Mouse (Mus musculus) liver, adult 2 months (tissue): ENCODE measurements around the gene Chia1. TPM values are rescaled to one million over a fixed set of nuclear protein-coding genes. Genes with fewer than 3 reads are reported as not detected.
"Not testable (repeated sequence)": the region's sequence is repeated elsewhere in the genome, so short reads cannot be mapped to it uniquely, and the experiment has no call there.

Source experiments
- DNase-seq: peaks from one replicate; pipeline ENCODE4 v3.0.0-alpha.2; 2011; ENCODE audit warnings: low read depth, low spot score; ENCODE audit errors: extremely low read depth
- H3K27ac ChIP-seq: fragments of 200-500 bp; replicated peaks from 2 replicates; pipeline ENCODE4 v1.5.1; 2012; ENCODE audit warnings: low read depth, mild to moderate bottlenecking, control low read depth, inconsistent platforms, low read length; ENCODE audit not compliant: insufficient read depth
- H3K27me3 ChIP-seq: fragments of 200-500 bp; 2 replicates; pipeline ENCODE4 v1.6.1; 2012; ENCODE audit warnings: mild to moderate bottlenecking, moderate library complexity, low read length, inconsistent platforms; ENCODE audit not compliant: control insufficient read depth, insufficient read depth
- H3K36me3 ChIP-seq: fragments of 200-500 bp; 2 replicates; pipeline ENCODE4 v1.6.1; 2012; ENCODE audit warnings: low read length, inconsistent platforms; ENCODE audit not compliant: control insufficient read depth, insufficient read depth
- H3K4me1 ChIP-seq: fragments of 200-500 bp; 2 replicates; pipeline ENCODE4 v1.6.1; 2011; ENCODE audit warnings: low read length; ENCODE audit not compliant: control insufficient read depth, insufficient read depth
- H3K4me3 ChIP-seq: fragments of 200-500 bp; 2 replicates; pipeline ENCODE4 v1.5.1; 2011; ENCODE audit warnings: low read depth, mild to moderate bottlenecking, control low read depth, low read length, moderate library complexity; ENCODE audit not compliant: insufficient read depth
- H3K79me2 ChIP-seq: fragments of 200-500 bp; 2 replicates; pipeline ENCODE4 v1.6.1; 2012; ENCODE audit warnings: inconsistent platforms, mild to moderate bottlenecking, low read length, moderate library complexity; ENCODE audit not compliant: control insufficient read depth, insufficient read depth
- H3K9ac ChIP-seq: fragments of 200-500 bp; 2 replicates; pipeline ENCODE4 v1.6.1; 2012; ENCODE audit warnings: low read depth, mild to moderate bottlenecking, control low read depth, inconsistent platforms, low read length
- CTCF ChIP-seq: fragments of 200-500 bp; IDR thresholded peaks from 2 replicates; pipeline ENCODE4 v1.5.1; 2011; ENCODE audit warnings: low read depth, low read length, control low read depth
- POLR2A ChIP-seq: fragments of 200-500 bp; IDR thresholded peaks from 2 replicates; pipeline ENCODE4 v1.6.1; 2011; ENCODE audit warnings: low read length, control low read depth; ENCODE audit not compliant: insufficient read depth; ENCODE audit errors: extremely low read depth
- WGBS: fragments of 180-500 bp; shearing (Covaris S2); methylation state at CpG from one replicate; pipeline ENCODE4 v1.1.7; 2018; 5-methylcytosine and 5-hydroxymethylcytosine counted together
- polyA plus RNA-seq: library from polyadenylated mRNA; depleted of rRNA; stranded (reverse); fragments of >200 nt; gene quantifications from 2 replicates; pipeline ENCODE4 v1.2.3, GENCODE M21; 2012
- total RNA-seq: library from RNA; depleted of rRNA; stranded (reverse); fragments of >200 nt; gene quantifications from 2 replicates; pipeline ENCODE4 v1.2.3, GENCODE M21; 2014

The Chia1 gene
- total and polyA plus RNA-seq, 2 experiments: not detected

GRCm38 (mm10) chr3:106131690-106132089 lies 18.7 kb downstream of the Chia1 start:
- H3K36me3 ChIP-seq: no peaks in the 10 kb centered on the region
- no peaks in the 10 kb centered on the region for H3K79me2 ChIP-seq
- no peak overlapping the region for H3K27ac ChIP-seq
- TF ChIP-seq CTCF (no peak), POLR2A (no peak)
- WGBS: 69% methylated on average over 5 of the region's 5 CpGs
- no peak for DNase-seq
- H3K4me3 ChIP-seq: no peak overlapping the region
- no peak overlapping the region for H3K9ac ChIP-seq
- H3K27me3 ChIP-seq: no peaks in the 10 kb centered on the region
- no peaks in the 10 kb centered on the region for H3K4me1 ChIP-seq

GRCm38 (mm10) chr3:106144081-106144480 lies 31.1 kb downstream of the Chia1 start:
- Histone ChIP-seq H3K79me2 (no peaks in the 10 kb centered on the region), H3K36me3 (no peaks in the 10 kb centered on the region), H3K27me3 (no peaks in the 10 kb centered on the region), H3K27ac (no peak overlapping the region), H3K9ac (no peak overlapping the region), H3K4me1 (no peaks in the 10 kb centered on the region), H3K4me3 (no peak overlapping the region)
- WGBS: 87% methylated on average over 10 of the region's 10 CpGs
- no peak for TF ChIP-seq CTCF
- no peak for TF ChIP-seq POLR2A
- no peak for DNase-seq

GRCm38 (mm10) chr3:106154413-106154812 lies 41.4 kb downstream of the Chia1 start:
- H3K27ac ChIP-seq: no peak overlapping the region
- no peaks in the 10 kb centered on the region for H3K4me1 ChIP-seq
- 79% methylated on average over 2 of the region's 2 CpGs for WGBS

GRCm38 (mm10) chr3:106167464-106167863 lies 54.4 kb downstream of the Chia1 start, which contains the start of gene Chil3:
Chil3 (minus strand) TSS chr3:106167564.
- WGBS: 75% methylated on average over 3 of the region's 3 CpGs
- DNase-seq: no peak
- no peak for TF ChIP-seq CTCF
- TF ChIP-seq POLR2A: no peak

More at GRCm38 (mm10) chr3:106154413-106154812, 41.4 kb downstream of the Chia1 start:
- TF ChIP-seq CTCF: no peak
- no peak for TF ChIP-seq POLR2A
- Histone ChIP-seq H3K36me3 (no peaks in the 10 kb centered on the region), H3K27me3 (no peaks in the 10 kb centered on the region; the same call in 1 of the 2 replicates), H3K79me2 (no peaks in the 10 kb centered on the region), H3K9ac (no peak overlapping the region), H3K4me3 (no peak overlapping the region)
- DNase-seq: no peak

GRCm38 (mm10) chr3:106170522-106171053 lies 57.6 kb downstream of the Chia1 start:
- Histone ChIP-seq H3K9ac (no peak overlapping the region), H3K79me2 (no peaks in the 10 kb centered on the region), H3K27ac (no peak overlapping the region), H3K4me1 (no peaks in the 10 kb centered on the region), H3K36me3 (no peaks in the 10 kb centered on the region), H3K27me3 (no peaks in the 10 kb centered on the region), H3K4me3 (no peak overlapping the region)
- peak; percentile 40 for DNase-seq
- WGBS: 42% methylated on average over 1 of the region's 1 CpGs
- TF ChIP-seq POLR2A (no peak), CTCF (no peak)

More at GRCm38 (mm10) chr3:106167464-106167863, 54.4 kb downstream of the Chia1 start, which contains the start of gene Chil3:
- H3K27ac ChIP-seq: no peak within 1 kb of the TSS
- H3K79me2 ChIP-seq: no peaks in the 10 kb centered on the region
- H3K36me3 ChIP-seq: no peaks in the 10 kb centered on the region
- H3K9ac ChIP-seq: no peak within 1 kb of the TSS
- no peaks in the 10 kb centered on the region for H3K4me1 ChIP-seq
- no peaks in the 10 kb centered on the region for H3K27me3 ChIP-seq
- H3K4me3 ChIP-seq: no peak within 1 kb of the TSS

GRCm38 (mm10) chr3:106171135-106171731 lies 58.2 kb downstream of the Chia1 start:
- Histone ChIP-seq H3K79me2 (no peaks in the 10 kb centered on the region), H3K9ac (no peak overlapping the region), H3K27me3 (no peaks in the 10 kb centered on the region), H3K4me1 (no peaks in the 10 kb centered on the region), H3K4me3 (no peak overlapping the region), H3K36me3 (no peaks in the 10 kb centered on the region), H3K27ac (no peak overlapping the region)
- 77% methylated on average over 1 of the region's 1 CpGs for WGBS
- no peak for TF ChIP-seq POLR2A
- no peak for TF ChIP-seq CTCF
- no peak for DNase-seq

GRCm38 (mm10) chr3:106172506-106172905 lies 59.5 kb downstream of the Chia1 start:
- H3K27me3 ChIP-seq, H3K9ac ChIP-seq, H3K4me1 ChIP-seq, H3K79me2 ChIP-seq, H3K36me3 ChIP-seq, H3K4me3 ChIP-seq, DNase-seq, H3K27ac ChIP-seq: not testable (repeated sequence)
- WGBS: 70% methylated on average over 2 of the region's 2 CpGs

GRCm38 (mm10) chr3:106174971-106175370 lies 61.9 kb downstream of the Chia1 start:
- not testable (repeated sequence) for H3K9ac ChIP-seq, H3K79me2 ChIP-seq, DNase-seq, H3K27me3 ChIP-seq, H3K27ac ChIP-seq, H3K4me1 ChIP-seq, H3K36me3 ChIP-seq, H3K4me3 ChIP-seq
- WGBS: 58% methylated on average over 2 of the region's 2 CpGs
